ENCODE assay signal across 16 mouse cellular contexts in genomic region chr4:99241674-99242073, GRCm38 (mm10). TPM values are rescaled to one million over a fixed set of nuclear protein-coding genes. Genes with fewer than 3 reads are reported as not detected.
DNase-seq lines count a peak whose midpoint lies in the region; ATAC-seq and TF ChIP-seq lines count a peak whose summit lies in the region.
"Had no signal": no experiment of that assay in that cellular context is flagged by ENCODE, and none has a peak within 500 bp of the region (broad histone marks: within the 10 kb centered on the region; RNA-seq: fewer than 3 reads in every experiment).

No protein-coding gene starts in this region.

- no peak overlapping the region for H3K9ac ChIP-seq in hindbrain, postnatal 0 days (replicated peaks; ENCODE audit: low read length)
- H3K9ac ChIP-seq: embryonic facial prominence, embryonic 12.5 days; forebrain, embryonic 12.5 days; kidney, embryonic 15.5 days; liver, embryonic 15.5 days had no signal

- 0 out of 2 replicates have a peak, but pooled peaks have one; percentile 15 for ATAC-seq in hindbrain, postnatal 0 days
- no peak for ATAC-seq in inflammation-experienced regulatory T-cells, adult 6 months

- no peak overlapping the region for H3K4me3 ChIP-seq in hindbrain, postnatal 0 days (ENCODE audit: low read length)
- H3K4me3 ChIP-seq in hindbrain, embryonic 10.5 days = no peak overlapping the region
- no peak overlapping the region for H3K4me3 ChIP-seq in testis, adult 2 months (ENCODE audit: control insufficient read depth, low read depth, low read length)
- no peak overlapping the region for H3K4me3 ChIP-seq in bone marrow macrophage, adult 2 months (ENCODE audit: insufficient read depth, low read length)
- H3K4me3 ChIP-seq: embryonic facial prominence, embryonic 12.5 days; forebrain, embryonic 12.5 days; kidney, embryonic 15.5 days; liver, embryonic 15.5 days had no signal

- peak; percentile 14; the same call in 1 of the 2 replicates for TF ChIP-seq CTCF in hindbrain, postnatal 0 days (IDR thresholded peaks at IDR 0.05; ENCODE audit: low read depth)
- peak; percentile 49; the same call in 1 of the 2 replicates for TF ChIP-seq CTCF in testis, adult 2 months (IDR thresholded peaks at IDR 0.05; ENCODE audit: control insufficient read depth, insufficient read depth, insufficient replicate concordance, low read depth, low read length)
- peak; percentile 33; the same call in 1 of the 2 replicates for TF ChIP-seq CTCF in bone marrow macrophage, adult 2 months (IDR thresholded peaks at IDR 0.05; ENCODE audit: low read depth, low read length)

- no peaks in the 10 kb centered on the region for H3K27me3 ChIP-seq in hindbrain, postnatal 0 days (ENCODE audit: insufficient read depth, low read length)
- no peaks in the 10 kb centered on the region for H3K27me3 ChIP-seq in hindbrain, embryonic 10.5 days (ENCODE audit: insufficient read depth, poor library complexity, severe bottlenecking)
- no peaks in the 10 kb centered on the region for H3K27me3 ChIP-seq in testis, adult 2 months (ENCODE audit: control insufficient read depth, insufficient read depth, low read length)
- H3K27me3 ChIP-seq: CH12.LX; embryonic facial prominence, embryonic 12.5 days; forebrain, embryonic 12.5 days; kidney, embryonic 15.5 days; liver, embryonic 15.5 days had no signal

- no peak overlapping the region for H3K27ac ChIP-seq in hindbrain, postnatal 0 days
- no peak overlapping the region for H3K27ac ChIP-seq in hindbrain, embryonic 10.5 days
- H3K27ac ChIP-seq in testis, adult 2 months (ENCODE audit: control insufficient read depth, insufficient read depth, low read depth, low read length) = no peak overlapping the region
- H3K27ac ChIP-seq in bone marrow macrophage, adult 2 months (ENCODE audit: insufficient read depth, low read depth, low read length) = no peak overlapping the region
- H3K27ac ChIP-seq: embryonic facial prominence, embryonic 12.5 days; forebrain, embryonic 12.5 days; kidney, embryonic 15.5 days; liver, embryonic 15.5 days had no signal

- no peak for TF ChIP-seq POLR2A in testis, adult 2 months (IDR thresholded peaks at IDR 0.05; ENCODE audit: control insufficient read depth, low read depth, low read length)
- no peak for TF ChIP-seq POLR2A in bone marrow macrophage, adult 2 months (IDR thresholded peaks at IDR 0.05; ENCODE audit: borderline replicate concordance, low read depth, low read length)

- intact Hi-C loops in gastrocnemius, postnatal 14 days (cut with DNase I; ENCODE audit: low total_unique reads) = no loop called here

- H3K9me3 ChIP-seq in hindbrain, postnatal 0 days (ENCODE audit: low read length) = no peaks in the 10 kb centered on the region
- H3K9me3 ChIP-seq in hindbrain, embryonic 10.5 days = 0 out of 2 replicates have a peak, but pooled peaks cover 5% of the 10 kb centered on the region
- H3K9me3 ChIP-seq: embryonic facial prominence, embryonic 12.5 days; forebrain, embryonic 12.5 days; kidney, embryonic 15.5 days; liver, embryonic 15.5 days had no signal

- no peaks in the 10 kb centered on the region for H3K36me3 ChIP-seq in hindbrain, postnatal 0 days (ENCODE audit: insufficient read depth, low read length)
- H3K36me3 ChIP-seq in hindbrain, embryonic 10.5 days = peaks cover 15% of the 10 kb centered on the region
- no peaks in the 10 kb centered on the region for H3K36me3 ChIP-seq in testis, adult 2 months (ENCODE audit: control insufficient read depth, insufficient read depth, low read length)
- H3K36me3 ChIP-seq: embryonic facial prominence, embryonic 12.5 days; liver, embryonic 15.5 days had no signal

- WGBS in hindbrain, postnatal 0 days = 54% methylated on average over 5 of the region's 5 CpGs
- WGBS in hindbrain, embryonic 10.5 days = 48% methylated on average over 5 of the region's 5 CpGs

- no peak for DNase-seq in hindbrain, postnatal 0 days (ENCODE audit: low spot score)
- no peak for DNase-seq in hindbrain, embryonic 10.5 days (ENCODE audit: low spot score)
- DNase-seq in testis, postnatal 10 days (ENCODE audit: low spot score) = no peak
- DNase-seq in gastrocnemius, postnatal 14 days = no peak
- DNase-seq: cerebellum, adult 9-11 months had no signal

- H3K4me1 ChIP-seq in hindbrain, postnatal 0 days (ENCODE audit: insufficient read depth, low read length) = no peaks in the 10 kb centered on the region
- H3K4me1 ChIP-seq in hindbrain, embryonic 10.5 days (replicated peaks) = no peaks in the 10 kb centered on the region
- H3K4me1 ChIP-seq in testis, adult 2 months (ENCODE audit: control insufficient read depth, insufficient read depth, low read length) = no peaks in the 10 kb centered on the region
- no peaks in the 10 kb centered on the region for H3K4me1 ChIP-seq in bone marrow macrophage, adult 2 months (ENCODE audit: control insufficient read depth, insufficient read depth, low read length)
- H3K4me1 ChIP-seq: embryonic facial prominence, embryonic 12.5 days; forebrain, embryonic 12.5 days; kidney, embryonic 15.5 days; liver, embryonic 15.5 days had no signal

- no peak overlapping the region for H3K4me2 ChIP-seq in hindbrain, postnatal 0 days (ENCODE audit: low read depth, low read length)
- H3K4me2 ChIP-seq: embryonic facial prominence, embryonic 12.5 days; forebrain, embryonic 12.5 days; kidney, embryonic 15.5 days; liver, embryonic 15.5 days had no signal

RNA-seq across cellular contexts. Expression of gene Atg4c, which starts 47.9 kb away (rescaled TPM):
- 9.9 and 17.9 TPM in 2 replicates for total RNA-seq in hindbrain, postnatal 0 days (2014; rRNA removed)
- polyA plus RNA-seq in hindbrain, postnatal 0 days (2015; fragmentation: Nextera tagmentation; extraction: Ambion mirVana) = 14.9 and 15.6 TPM in 2 replicates
- polyA plus RNA-seq in hindbrain, embryonic 10.5 days (2016; fragmentation: Nextera tagmentation; extraction: Ambion mirVana) = 11.8 and 13.0 TPM in 2 replicates
- polyA plus RNA-seq in testis, adult 2 months (2012; rRNA removed) = 9.2 and 10.9 TPM in 2 replicates
- polyA plus RNA-seq in bone marrow macrophage, adult 2 months (2012; ENCODE audit: insufficient read depth, insufficient read length, missing spikeins) = 23.5 and 23.8 TPM in 2 replicates
- polyA plus RNA-seq in inflammation-experienced regulatory T-cells, adult 6 months (2017; shearing (Covaris generic)) = 1 to 10 TPM in 1 of 3 experiments, under 1 TPM in 2; 0.72 to 2.2 (median 0.85) TPM
- 1 to 10 TPM; 5.2 to 5.5 TPM for total RNA-seq in gastrocnemius, postnatal 14 days (2021)
- total RNA-seq: CH12.LX had no signal

RNA-seq across cellular contexts. Expression of gene Gm12689, which starts 54.0 kb away (rescaled TPM):
- 0.21 TPM in 1 of 2 replicates, not detected in the other for total RNA-seq in hindbrain, postnatal 0 days (2014; rRNA removed)
- 0.21 TPM in 1 of 2 replicates, not detected in the other for polyA plus RNA-seq in hindbrain, postnatal 0 days (2015; fragmentation: Nextera tagmentation; extraction: Ambion mirVana)
- 0.10 and 0.11 TPM in 2 replicates for polyA plus RNA-seq in hindbrain, embryonic 10.5 days (2016; fragmentation: Nextera tagmentation; extraction: Ambion mirVana)
- polyA plus RNA-seq in testis, adult 2 months (2012; rRNA removed) = 0.38 and 0.70 TPM in 2 replicates
- 2.3 and 3.4 TPM in 2 replicates for polyA plus RNA-seq in bone marrow macrophage, adult 2 months (2012; ENCODE audit: insufficient read depth, insufficient read length, missing spikeins)
- polyA plus RNA-seq in inflammation-experienced regulatory T-cells, adult 6 months (2017; shearing (Covaris generic)) = not detected
- not detected for total RNA-seq in gastrocnemius, postnatal 14 days (2021)
- total RNA-seq: CH12.LX; heart, adult 8-10 months; hematopoietic stem cell, adult 5-6 weeks had no signal
- polyA plus RNA-seq: thymus, postnatal 0 days had no signal
